Mouse (Mus musculus): ENCODE measurements around the gene Kcnh7. TPM values are rescaled to one million over a fixed set of nuclear protein-coding genes. Genes with fewer than 3 reads are reported as not detected.

The Kcnh7 gene
- polyA plus RNA-seq, 1 experiment from 2014 or later = 1.4 TPM

- H3K4me2 ChIP-seq (ENCODE audit: low read depth) = no peak overlapping the region
- ATAC-seq (ENCODE audit: insufficient read depth, low FRiP score, low TSS enrichment) (no peak), DNase-seq (ENCODE audit: low spot score) (no peak)
- no peaks in the 10 kb centered on the region for H3K27me3 ChIP-seq (ENCODE audit: control insufficient read depth, insufficient read depth, low read length)
- 90% methylated on average over 4 of the region's 4 CpGs for WGBS
- no peaks in the 10 kb centered on the region for H3K9me3 ChIP-seq (ENCODE audit: control insufficient read depth, low read length)
- H3K27ac ChIP-seq (ENCODE audit: low read depth, low read length) = no peak overlapping the region
- no peak overlapping the region for H3K4me3 ChIP-seq (ENCODE audit: low read depth, low read length)
- H3K9ac ChIP-seq (ENCODE audit: low read length) = no peak overlapping the region
- H3K36me3 ChIP-seq (ENCODE audit: control insufficient read depth, insufficient read depth, low read length) = no peaks in the 10 kb centered on the region
- no peaks in the 10 kb centered on the region for H3K4me1 ChIP-seq (ENCODE audit: control insufficient read depth, insufficient read depth, low read length)
These were observed 174.9 kb downstream of the Kcnh7 start for GRCm38 (mm10) chr2:63009141-63009540.

GRCm38 (mm10) chr2:63002784-63003183, 181.3 kb downstream of the Kcnh7 start:
- no peaks in the 10 kb centered on the region for H3K4me1 ChIP-seq (ENCODE audit: control insufficient read depth, insufficient read depth, low read length)
- WGBS = 92% methylated on average over 1 of the region's 1 CpGs
- no peak for ATAC-seq (ENCODE audit: insufficient read depth, low FRiP score, low TSS enrichment)

GRCm38 (mm10) chr2:62997692-62998091, 186.4 kb downstream of the Kcnh7 start:
- Histone ChIP-seq H3K4me1 (ENCODE audit: control insufficient read depth, insufficient read depth, low read length) (no peaks in the 10 kb centered on the region), H3K9me3 (ENCODE audit: control insufficient read depth, low read length) (no peaks in the 10 kb centered on the region), H3K27me3 (ENCODE audit: control insufficient read depth, insufficient read depth, low read length) (no peaks in the 10 kb centered on the region), H3K4me2 (ENCODE audit: low read depth) (no peak overlapping the region), H3K27ac (ENCODE audit: low read depth, low read length) (no peak overlapping the region), H3K4me3 (ENCODE audit: low read depth, low read length) (no peak overlapping the region), H3K36me3 (ENCODE audit: control insufficient read depth, insufficient read depth, low read length) (no peaks in the 10 kb centered on the region), H3K9ac (ENCODE audit: low read length) (no peak overlapping the region)
- 81% methylated on average over 2 of the region's 2 CpGs for WGBS
- no peak for DNase-seq (ENCODE audit: low spot score)
- 0 out of 2 replicates have a peak, but pooled peaks have one; percentile 22 for ATAC-seq (ENCODE audit: insufficient read depth, low FRiP score, low TSS enrichment)

More at GRCm38 (mm10) chr2:63002784-63003183, 181.3 kb downstream of the Kcnh7 start:
- no peaks in the 10 kb centered on the region for H3K27me3 ChIP-seq (ENCODE audit: control insufficient read depth, insufficient read depth, low read length)
- no peak for DNase-seq (ENCODE audit: low spot score)
- no peak overlapping the region for H3K4me3 ChIP-seq (ENCODE audit: low read depth, low read length)
- no peak overlapping the region for H3K4me2 ChIP-seq (ENCODE audit: low read depth)
- H3K9me3 ChIP-seq (ENCODE audit: control insufficient read depth, low read length) = no peaks in the 10 kb centered on the region
- H3K36me3 ChIP-seq (ENCODE audit: control insufficient read depth, insufficient read depth, low read length) = no peaks in the 10 kb centered on the region
- no peak overlapping the region for H3K27ac ChIP-seq (ENCODE audit: low read depth, low read length)
- H3K9ac ChIP-seq (ENCODE audit: low read length) = no peak overlapping the region

- no peaks in the 10 kb centered on the region for H3K36me3 ChIP-seq (ENCODE audit: control insufficient read depth, insufficient read depth, low read length)
- ATAC-seq (ENCODE audit: insufficient read depth, low FRiP score, low TSS enrichment) = no peak
These were observed 195.5 kb downstream of the Kcnh7 start for GRCm38 (mm10) chr2:62988616-62989015.

GRCm38 (mm10) chr2:62983936-62984335, 200.2 kb downstream of the Kcnh7 start:
- DNase-seq (ENCODE audit: low spot score) = no peak
- Histone ChIP-seq H3K27ac (ENCODE audit: low read depth, low read length) (no peak overlapping the region), H3K36me3 (ENCODE audit: control insufficient read depth, insufficient read depth, low read length) (no peaks in the 10 kb centered on the region), H3K9ac (ENCODE audit: low read length) (no peak overlapping the region), H3K27me3 (ENCODE audit: control insufficient read depth, insufficient read depth, low read length) (no peaks in the 10 kb centered on the region), H3K9me3 (ENCODE audit: control insufficient read depth, low read length) (no peaks in the 10 kb centered on the region), H3K4me2 (ENCODE audit: low read depth) (no peak overlapping the region), H3K4me1 (ENCODE audit: control insufficient read depth, insufficient read depth, low read length) (no peaks in the 10 kb centered on the region), H3K4me3 (ENCODE audit: low read depth, low read length) (no peak overlapping the region)
- no peak for ATAC-seq (ENCODE audit: insufficient read depth, low FRiP score, low TSS enrichment)
- 74% methylated on average over 2 of the region's 2 CpGs for WGBS

More at GRCm38 (mm10) chr2:62988616-62989015, 195.5 kb downstream of the Kcnh7 start:
- H3K9me3 ChIP-seq (ENCODE audit: control insufficient read depth, low read length) = no peaks in the 10 kb centered on the region
- H3K4me1 ChIP-seq (ENCODE audit: control insufficient read depth, insufficient read depth, low read length) = no peaks in the 10 kb centered on the region
- H3K27ac ChIP-seq (ENCODE audit: low read depth, low read length) = no peak overlapping the region
- H3K9ac ChIP-seq (ENCODE audit: low read length) = no peak overlapping the region
- DNase-seq (ENCODE audit: low spot score) = no peak
- H3K4me3 ChIP-seq (ENCODE audit: low read depth, low read length) = no peak overlapping the region
- no peaks in the 10 kb centered on the region for H3K27me3 ChIP-seq (ENCODE audit: control insufficient read depth, insufficient read depth, low read length)
- no peak overlapping the region for H3K4me2 ChIP-seq (ENCODE audit: low read depth)

GRCm38 (mm10) chr2:62935273-62935874, 248.7 kb downstream of the Kcnh7 start:
- Histone ChIP-seq H3K27ac (ENCODE audit: low read depth, low read length) (no peak overlapping the region), H3K4me3 (ENCODE audit: low read depth, low read length) (no peak overlapping the region), H3K4me1 (ENCODE audit: control insufficient read depth, insufficient read depth, low read length) (no peaks in the 10 kb centered on the region), H3K36me3 (ENCODE audit: control insufficient read depth, insufficient read depth, low read length) (no peaks in the 10 kb centered on the region), H3K27me3 (ENCODE audit: control insufficient read depth, insufficient read depth, low read length) (no peaks in the 10 kb centered on the region), H3K4me2 (ENCODE audit: low read depth) (no peak overlapping the region), H3K9me3 (ENCODE audit: control insufficient read depth, low read length) (no peaks in the 10 kb centered on the region), H3K9ac (ENCODE audit: low read length) (no peak overlapping the region)
- no peak for DNase-seq (ENCODE audit: low spot score)
- WGBS = 83% methylated on average over 1 of the region's 1 CpGs
- no peak for ATAC-seq (ENCODE audit: insufficient read depth, low FRiP score, low TSS enrichment)

- ATAC-seq (ENCODE audit: insufficient read depth, low FRiP score, low TSS enrichment) (no peak), DNase-seq (ENCODE audit: low spot score) (no peak)
- Histone ChIP-seq H3K9me3 (ENCODE audit: control insufficient read depth, low read length) (no peaks in the 10 kb centered on the region), H3K27ac (ENCODE audit: low read depth, low read length) (no peak overlapping the region), H3K36me3 (ENCODE audit: control insufficient read depth, insufficient read depth, low read length) (no peaks in the 10 kb centered on the region), H3K4me3 (ENCODE audit: low read depth, low read length) (no peak overlapping the region), H3K9ac (ENCODE audit: low read length) (no peak overlapping the region), H3K4me2 (ENCODE audit: low read depth) (no peak overlapping the region), H3K27me3 (ENCODE audit: control insufficient read depth, insufficient read depth, low read length) (no peaks in the 10 kb centered on the region), H3K4me1 (ENCODE audit: control insufficient read depth, insufficient read depth, low read length) (no peaks in the 10 kb centered on the region)
- WGBS = 74% methylated on average over 3 of the region's 3 CpGs
These were observed 255.6 kb downstream of the Kcnh7 start for GRCm38 (mm10) chr2:62928494-62928893.

GRCm38 (mm10) chr2:62928065-62928464, 256.0 kb downstream of the Kcnh7 start:
- WGBS = 34% methylated on average over 3 of the region's 3 CpGs
- H3K4me1 ChIP-seq (ENCODE audit: control insufficient read depth, insufficient read depth, low read length) = no peaks in the 10 kb centered on the region
- no peaks in the 10 kb centered on the region for H3K9me3 ChIP-seq (ENCODE audit: control insufficient read depth, low read length)
- H3K36me3 ChIP-seq (ENCODE audit: control insufficient read depth, insufficient read depth, low read length) = no peaks in the 10 kb centered on the region
- no peaks in the 10 kb centered on the region for H3K27me3 ChIP-seq (ENCODE audit: control insufficient read depth, insufficient read depth, low read length)
- no peak overlapping the region for H3K4me3 ChIP-seq (ENCODE audit: low read depth, low read length)
- no peak overlapping the region for H3K4me2 ChIP-seq (ENCODE audit: low read depth)
- DNase-seq (ENCODE audit: low spot score) (no peak), ATAC-seq (ENCODE audit: insufficient read depth, low FRiP score, low TSS enrichment) (no peak)
- no peak overlapping the region for H3K27ac ChIP-seq (ENCODE audit: low read depth, low read length)
- H3K9ac ChIP-seq (ENCODE audit: low read length) = no peak overlapping the region

- 79% methylated on average over 4 of the region's 4 CpGs for WGBS
- H3K36me3 ChIP-seq (ENCODE audit: control insufficient read depth, insufficient read depth, low read length) = no peaks in the 10 kb centered on the region
- H3K27ac ChIP-seq (ENCODE audit: low read depth, low read length) = no peak overlapping the region
- DNase-seq (ENCODE audit: low spot score) = no peak
- no peak overlapping the region for H3K4me2 ChIP-seq (ENCODE audit: low read depth)
- ATAC-seq (ENCODE audit: insufficient read depth, low FRiP score, low TSS enrichment) = no peak
- H3K4me3 ChIP-seq (ENCODE audit: low read depth, low read length) = no peak overlapping the region
- no peaks in the 10 kb centered on the region for H3K9me3 ChIP-seq (ENCODE audit: control insufficient read depth, low read length)
- no peak overlapping the region for H3K9ac ChIP-seq (ENCODE audit: low read length)
- H3K27me3 ChIP-seq (ENCODE audit: control insufficient read depth, insufficient read depth, low read length) = no peaks in the 10 kb centered on the region
- H3K4me1 ChIP-seq (ENCODE audit: control insufficient read depth, insufficient read depth, low read length) = no peaks in the 10 kb centered on the region
These were observed 260.3 kb downstream of the Kcnh7 start for GRCm38 (mm10) chr2:62923803-62924202.
